In the genomic region with DNA sequence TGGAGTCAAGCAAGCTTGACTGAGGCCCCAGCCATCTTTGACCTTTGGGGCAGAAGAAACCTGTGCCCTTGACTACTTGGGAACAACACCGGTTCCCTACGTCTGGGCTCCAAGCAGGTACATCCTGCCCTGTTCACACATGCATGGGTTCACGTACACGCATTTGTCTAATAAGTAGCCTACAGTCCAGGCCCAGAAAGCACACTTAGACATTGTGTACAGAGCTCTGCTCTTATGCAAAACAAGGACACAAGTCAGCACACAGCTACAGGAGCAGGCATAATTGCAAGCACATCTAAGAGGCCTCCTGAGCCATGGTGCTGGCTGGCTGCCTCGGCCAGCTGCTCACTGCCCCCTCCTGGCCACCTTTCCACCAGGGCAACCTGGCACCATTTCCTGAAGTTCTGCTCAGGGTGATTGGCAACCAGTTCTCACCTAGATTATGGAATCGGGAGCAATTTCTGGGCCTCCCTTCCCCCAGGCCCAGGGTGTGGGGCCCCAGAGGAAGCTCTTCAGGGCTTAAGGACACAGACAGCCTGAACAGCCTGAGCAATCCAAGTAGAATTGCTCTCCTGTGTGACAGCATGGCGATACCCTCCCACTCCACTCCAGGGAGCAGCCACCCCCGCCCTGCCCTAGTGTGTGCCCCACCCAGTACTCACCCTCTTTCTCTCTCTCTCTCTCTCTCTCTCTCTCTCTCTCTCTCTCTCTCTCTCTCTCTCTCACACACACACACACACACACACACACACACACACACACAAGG, we compare ENCODE assay signal across 8 mouse cellular contexts. TPM values are rescaled to one million over a fixed set of nuclear protein-coding genes. Genes with fewer than 3 reads are reported as not detected.
A peak's percentile ranks its signal among the peaks of the same experiment; 100 is the strongest.
DNase-seq lines count a peak whose midpoint lies in the region; ATAC-seq and TF ChIP-seq lines count a peak whose summit lies in the region.

No protein-coding gene starts in this region.

- H3K27ac ChIP-seq in left cerebral cortex, adult 2 months: peak overlapping the region; percentile 59; the same call in 1 of the 2 replicates
- peak overlapping the region; percentile 63 for H3K27ac ChIP-seq in forebrain, embryonic 14.5 days (ENCODE audit: low read depth, low read length)
- peak overlapping the region; percentile 35; the same call in 1 of the 2 replicates for H3K27ac ChIP-seq in midbrain, embryonic 13.5 days
- H3K27ac ChIP-seq in stomach, embryonic 16.5 days (ENCODE audit: low read length): peak overlapping the region; percentile 74

- WGBS in forebrain, embryonic 14.5 days: 71% methylated on average over 8 of the region's 8 CpGs
- 73% methylated on average over 8 of the region's 8 CpGs for WGBS in midbrain, embryonic 13.5 days
- 56% methylated on average over 8 of the region's 8 CpGs for WGBS in stomach, embryonic 16.5 days

- no peak overlapping the region for H3K4me2 ChIP-seq in forebrain, embryonic 14.5 days (ENCODE audit: low read length)
- H3K4me2 ChIP-seq in midbrain, embryonic 13.5 days (replicated peaks): no peak overlapping the region
- no peak overlapping the region for H3K4me2 ChIP-seq in stomach, embryonic 16.5 days (ENCODE audit: low read depth, low read length)

- H3K27me3 ChIP-seq in forebrain, embryonic 14.5 days (replicated peaks; ENCODE audit: control insufficient read depth, insufficient read depth, low read length): no peaks in the 10 kb centered on the region
- no peaks in the 10 kb centered on the region for H3K27me3 ChIP-seq in midbrain, embryonic 13.5 days
- no peaks in the 10 kb centered on the region for H3K27me3 ChIP-seq in stomach, embryonic 16.5 days (ENCODE audit: control insufficient read depth, insufficient read depth, low read length)

- TF ChIP-seq CTCF in left cerebral cortex, adult 2 months (IDR thresholded peaks at IDR 0.05): peak; percentile 55

- peak overlapping the region; percentile 29; the same call in 1 of the 2 replicates for H3K9ac ChIP-seq in forebrain, embryonic 14.5 days (ENCODE audit: low read length)
- H3K9ac ChIP-seq in midbrain, embryonic 13.5 days (replicated peaks): 0 out of 2 replicates have a peak overlapping the region, but pooled peaks have one; percentile 19
- peak overlapping the region; percentile 41 for H3K9ac ChIP-seq in stomach, embryonic 16.5 days (ENCODE audit: low read length)

- no peak for ATAC-seq in forebrain, embryonic 14.5 days
- peak; percentile 54 to 63; a peak in 3 of 4 replicates for ATAC-seq in hematopoietic stem cell, adult 5-6 weeks (replicated peaks in 1 of 2; ENCODE audit: insufficient read depth in 1 of 2, low FRiP score in 2 of 2, low TSS enrichment in 1 of 2, low read depth in 1 of 2, poor library complexity in 2 of 2, severe bottlenecking in 2 of 2)
- ATAC-seq in midbrain, embryonic 13.5 days: no peak
- ATAC-seq in stomach, embryonic 16.5 days (ENCODE audit: insufficient read depth, low FRiP score): peak; percentile 26; the same call in 1 of the 2 replicates

- H3K4me3 ChIP-seq in left cerebral cortex, adult 2 months: no peak overlapping the region
- H3K4me3 ChIP-seq in forebrain, embryonic 14.5 days (ENCODE audit: low read depth, low read length): no peak overlapping the region
- no peak overlapping the region for H3K4me3 ChIP-seq in midbrain, embryonic 13.5 days (replicated peaks)
- H3K4me3 ChIP-seq in stomach, embryonic 16.5 days (replicated peaks; ENCODE audit: low read length): no peak overlapping the region

- no peaks in the 10 kb centered on the region for H3K9me3 ChIP-seq in forebrain, embryonic 14.5 days (replicated peaks; ENCODE audit: control insufficient read depth, low read length)
- H3K9me3 ChIP-seq in midbrain, embryonic 13.5 days: no peaks in the 10 kb centered on the region
- no peaks in the 10 kb centered on the region for H3K9me3 ChIP-seq in stomach, embryonic 16.5 days (replicated peaks; ENCODE audit: control insufficient read depth, low read length)

- H3K4me1 ChIP-seq in forebrain, embryonic 14.5 days (ENCODE audit: control insufficient read depth, insufficient read depth, low read length): peaks cover 41% of the 10 kb centered on the region
- peaks cover 73% of the 10 kb centered on the region for H3K4me1 ChIP-seq in midbrain, embryonic 13.5 days (replicated peaks)
- peaks cover 55% of the 10 kb centered on the region for H3K4me1 ChIP-seq in stomach, embryonic 16.5 days (ENCODE audit: control insufficient read depth, insufficient read depth, low read length)

- H3K36me3 ChIP-seq in forebrain, embryonic 14.5 days (ENCODE audit: control insufficient read depth, insufficient read depth, low read length): peaks cover 3% of the 10 kb centered on the region
- 0 out of 2 replicates have a peak, but pooled peaks cover 5% of the 10 kb centered on the region for H3K36me3 ChIP-seq in midbrain, embryonic 13.5 days
- H3K36me3 ChIP-seq in stomach, embryonic 16.5 days (ENCODE audit: control insufficient read depth, insufficient read depth, low read length): peaks cover 1% of the 10 kb centered on the region; the same call in 1 of the 2 replicates

- intact Hi-C loops in left cerebral cortex, adult 2 months (cut with DNase I): no loop called here
- intact Hi-C loops in left cerebral cortex, postnatal 4 days (cut with DNase I): no loop called here

- peak in 1 of 2 experiments; percentile 44 for DNase-seq in left cerebral cortex, adult 2 months (ENCODE audit: extremely low spot score in 1 of 2, low spot score in 2 of 2)
- DNase-seq in left cerebral cortex, adult 11 months (ENCODE audit: low spot score): no peak
- DNase-seq in brain, adult 2 months (ENCODE audit: low read depth, low spot score): peak; percentile 91
- peak; percentile 63 for DNase-seq in forebrain, embryonic 14.5 days (ENCODE audit: low spot score)
- DNase-seq in left cerebral cortex, postnatal 4 days: peak; percentile 82

RNA-seq across cellular contexts. Expression of a gene that starts 10.7 kb away (rescaled TPM):
- 1 to 10 TPM; 7.3 to 7.7 TPM for total RNA-seq in left cerebral cortex, adult 2 months (2021)
- 0.43 and 1.4 TPM in 2 replicates for polyA plus RNA-seq in forebrain, embryonic 14.5 days (2014; fragmentation: Nextera tagmentation; extraction: Ambion mirVana)
- not detected in 2 replicates for total RNA-seq in hematopoietic stem cell, adult 5-6 weeks (2017)
- 1 to 10 TPM in 1 of 2 experiments, under 1 TPM in 1; 0.72 to 1.8 TPM for total RNA-seq in left cerebral cortex, postnatal 4 days (2021)
- 0.67 and 1.3 TPM in 2 replicates for polyA plus RNA-seq in midbrain, embryonic 13.5 days (2015; fragmentation: Nextera tagmentation; extraction: Ambion mirVana)
- polyA plus RNA-seq in stomach, embryonic 16.5 days (2015; fragmentation: Nextera tagmentation; extraction: Ambion mirVana): 9.2 and 9.5 TPM in 2 replicates

RNA-seq across cellular contexts. Expression of a gene that starts 11.1 kb away (rescaled TPM):
- total RNA-seq in left cerebral cortex, adult 2 months (2021): 10 to 100 TPM; 12.5 to 15.6 TPM
- polyA plus RNA-seq in forebrain, embryonic 14.5 days (2014; fragmentation: Nextera tagmentation; extraction: Ambion mirVana): 0.62 and 1.1 TPM in 2 replicates
- total RNA-seq in hematopoietic stem cell, adult 5-6 weeks (2017): 0.25 and 0.50 TPM in 2 replicates
- total RNA-seq in left cerebral cortex, postnatal 4 days (2021): 1 to 10 TPM; 2.0 to 2.1 TPM
- 0.22 and 0.67 TPM in 2 replicates for polyA plus RNA-seq in midbrain, embryonic 13.5 days (2015; fragmentation: Nextera tagmentation; extraction: Ambion mirVana)
- polyA plus RNA-seq in stomach, embryonic 16.5 days (2015; fragmentation: Nextera tagmentation; extraction: Ambion mirVana): 0.12 TPM in 1 of 2 replicates, not detected in the other

RNA-seq across cellular contexts. Expression of a gene that starts 39.4 kb away (rescaled TPM):
- total RNA-seq in left cerebral cortex, adult 2 months (2021): 10 to 100 TPM in 1 of 2 experiments, 1 to 10 TPM in 1; 5.3 to 10.6 TPM
- 1.1 and 1.7 TPM in 2 replicates for polyA plus RNA-seq in forebrain, embryonic 14.5 days (2014; fragmentation: Nextera tagmentation; extraction: Ambion mirVana)
- total RNA-seq in hematopoietic stem cell, adult 5-6 weeks (2017): 1.8 and 3.5 TPM in 2 replicates
- 1 to 10 TPM; 3.0 to 3.3 TPM for total RNA-seq in left cerebral cortex, postnatal 4 days (2021)
- polyA plus RNA-seq in midbrain, embryonic 13.5 days (2015; fragmentation: Nextera tagmentation; extraction: Ambion mirVana): 0.79 and 2.3 TPM in 2 replicates
- 17.1 and 21.0 TPM in 2 replicates for polyA plus RNA-seq in stomach, embryonic 16.5 days (2015; fragmentation: Nextera tagmentation; extraction: Ambion mirVana)

Comparison
In these comparisons a context has a peak if more than half of its experiments do, and no peak if none do; other contexts are left out.
1. ATAC-seq: peak in hematopoietic stem cell, adult 5-6 weeks (2 of 2) and stomach, embryonic 16.5 days (single experiment); none in forebrain, embryonic 14.5 days (single experiment) and midbrain, embryonic 13.5 days (single experiment).
2. Peak in every context shown above with its lines, with median percentiles within 50 percentile points of each other: H3K27ac ChIP-seq and H3K9ac ChIP-seq.